Mouse (Mus musculus): Measurements from ENCODE around the gene Acot5. TPM values are rescaled to one million over a fixed set of nuclear protein-coding genes. Genes with fewer than 3 reads are reported as not detected.

The Acot5 gene
- total and polyA plus RNA-seq, 3 experiments, result not detected

DNA sequence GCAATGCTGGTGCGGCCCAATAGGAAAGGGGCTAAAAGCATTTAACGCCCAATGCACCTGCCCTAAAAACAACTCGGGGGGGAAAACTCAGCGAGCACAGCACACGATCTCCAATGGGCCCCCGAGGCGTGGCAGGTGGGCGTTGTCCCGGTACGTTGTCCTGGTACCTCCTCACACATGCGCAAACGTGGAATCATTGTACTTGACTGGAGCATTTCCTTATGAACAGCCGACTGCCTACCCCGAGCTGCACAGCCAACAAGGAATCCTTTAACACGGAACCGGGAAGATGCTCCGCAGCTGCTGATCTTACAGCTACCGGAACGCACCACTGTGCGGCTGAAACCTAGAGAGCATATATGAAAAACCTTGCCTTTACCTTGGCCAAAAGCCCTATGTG is 6.8 kb upstream of the Acot5 start:
- in situ Hi-C loops (cut with MboI; ENCODE audit: low pct_ligation_motif_present, low pct_unique_long_range_greater_than_20kb, low sequenced_read_pairs) (loop anchor here (25.0 kb wide), 2 partner anchors 100 to 275 kb away; partner anchors contain the start of gene Riox1), dilution Hi-C loops (cut with MboI; ENCODE audit: extremely low pct_ligation_motif_present, extremely low pct_unique_long_range_greater_than_20kb, low sequenced_read_pairs) (no loop called here)
- H3K9ac ChIP-seq (ENCODE audit: insufficient read depth, low read depth), result no peak overlapping the region
- TF ChIP-seq KAT2A (IDR thresholded peaks at IDR 0.05; ENCODE audit: insufficient replicate concordance, low read length) (no peak), RCOR1 (conservative IDR thresholded peaks at IDR 0.05; ENCODE audit: low read depth, low read length) (no peak), CTCF (conservative IDR thresholded peaks at IDR 0.05 in 1 of 2, IDR thresholded peaks at IDR 0.05 in 1 of 2; ENCODE audit: low read depth in 2 of 2, low read length in 2 of 2) (no peak), TBP (conservative IDR thresholded peaks at IDR 0.05; ENCODE audit: low read depth, low read length) (no peak), SIN3A (IDR thresholded peaks at IDR 0.05; ENCODE audit: low read length) (no peak)
- no peak overlapping the region for H3K4me2 ChIP-seq (ENCODE audit: insufficient read depth, low read depth, poor library complexity, severe bottlenecking)
- H3K79me2 ChIP-seq (replicated peaks; ENCODE audit: control insufficient read depth, extremely low read depth, insufficient read depth, poor library complexity, severe bottlenecking), result no peaks in the 10 kb centered on the region
- H3K4me3 ChIP-seq (replicated peaks in 1 of 3; ENCODE audit: low read depth in 2 of 3, low read length in 2 of 3, poor library complexity in 1 of 3), result no peak overlapping the region
- H3K9me3 ChIP-seq (replicated peaks; ENCODE audit: low read length), result peaks cover 2% of the 10 kb centered on the region
- H3K36me3 ChIP-seq (replicated peaks in 1 of 2; ENCODE audit: control insufficient read depth in 1 of 2, insufficient read depth in 1 of 2, low read length in 1 of 2), result no peaks in the 10 kb centered on the region
- H3K27me3 ChIP-seq (replicated peaks), result no peaks in the 10 kb centered on the region
- no peaks in the 10 kb centered on the region for H3K4me1 ChIP-seq (ENCODE audit: control insufficient read depth in 1 of 2, insufficient read depth in 2 of 2)
- H3K27ac ChIP-seq (ENCODE audit: insufficient read depth, low read depth), result no peak overlapping the region
- no peak for DNase-seq (ENCODE audit: extremely low read depth)

DNA sequence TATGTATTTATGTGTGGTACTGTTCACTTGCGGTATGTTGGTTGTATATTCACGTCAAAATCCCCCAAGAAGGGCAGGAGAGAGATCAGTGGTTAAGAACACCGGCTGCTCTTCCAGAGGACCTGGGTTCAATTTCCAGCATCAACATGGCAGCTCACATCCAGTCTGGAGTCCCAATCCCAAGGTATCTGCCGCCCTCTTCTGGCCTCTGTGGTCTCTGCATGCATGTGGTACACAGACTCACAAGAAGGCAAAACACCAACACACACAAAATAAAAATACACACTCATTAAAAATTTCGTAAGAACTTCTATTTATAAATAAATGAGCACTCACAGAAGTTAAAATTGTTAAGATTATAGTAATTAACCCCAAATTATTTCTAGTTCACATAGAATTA is 5.9 kb upstream of the Acot5 start:
- Histone ChIP-seq H3K4me1 (ENCODE audit: control insufficient read depth in 1 of 2, insufficient read depth in 2 of 2) (no peaks in the 10 kb centered on the region), H3K9ac (ENCODE audit: insufficient read depth, low read depth) (no peak overlapping the region), H3K4me2 (ENCODE audit: insufficient read depth, low read depth, poor library complexity, severe bottlenecking) (no peak overlapping the region), H3K4me3 (replicated peaks in 1 of 3; ENCODE audit: low read depth in 2 of 3, low read length in 2 of 3, poor library complexity in 1 of 3) (no peak overlapping the region), H3K27me3 (replicated peaks) (no peaks in the 10 kb centered on the region), H3K36me3 (replicated peaks in 1 of 2; ENCODE audit: control insufficient read depth in 1 of 2, insufficient read depth in 1 of 2, low read length in 1 of 2) (no peaks in the 10 kb centered on the region), H3K79me2 (replicated peaks; ENCODE audit: control insufficient read depth, extremely low read depth, insufficient read depth, poor library complexity, severe bottlenecking) (no peaks in the 10 kb centered on the region), H3K27ac (ENCODE audit: insufficient read depth, low read depth) (no peak overlapping the region), H3K9me3 (replicated peaks; ENCODE audit: low read length) (peaks cover 2% of the 10 kb centered on the region)
- in situ Hi-C loops (cut with MboI; ENCODE audit: low pct_ligation_motif_present, low pct_unique_long_range_greater_than_20kb, low sequenced_read_pairs), result loop anchor here (25.0 kb wide), 2 partner anchors 101 to 276 kb away; partner anchors contain the start of gene Riox1
- dilution Hi-C loops (cut with MboI; ENCODE audit: extremely low pct_ligation_motif_present, extremely low pct_unique_long_range_greater_than_20kb, low sequenced_read_pairs), result no loop called here
- TF ChIP-seq CHD2 (IDR thresholded peaks at IDR 0.05; ENCODE audit: low read length) (no peak), ZNF384 (IDR thresholded peaks at IDR 0.05; ENCODE audit: low read depth, low read length) (no peak), MYC (IDR thresholded peaks at IDR 0.05; ENCODE audit: low read depth, low read length) (no peak), NELFE (IDR thresholded peaks at IDR 0.05; ENCODE audit: low read depth, low read length) (no peak), MAX (IDR thresholded peaks at IDR 0.05; ENCODE audit: low read length) (no peak), UBTF (IDR thresholded peaks at IDR 0.05; ENCODE audit: low read depth, low read length) (no peak), ZKSCAN1 (IDR thresholded peaks at IDR 0.05; ENCODE audit: borderline replicate concordance, low read depth, low read length) (no peak), RCOR1 (conservative IDR thresholded peaks at IDR 0.05; ENCODE audit: low read depth, low read length) (no peak), IRF4 (IDR thresholded peaks at IDR 0.05; ENCODE audit: low read depth, low read length) (no peak), POLR2A (IDR thresholded peaks at IDR 0.05; ENCODE audit: low read depth, low read length) (no peak), RAD21 (IDR thresholded peaks at IDR 0.05; ENCODE audit: low read depth, low read length) (peak; percentile 42), SIN3A (IDR thresholded peaks at IDR 0.05; ENCODE audit: low read length) (no peak), HCFC1 (IDR thresholded peaks at IDR 0.05; ENCODE audit: low read depth, low read length) (no peak), NRF1 (IDR thresholded peaks at IDR 0.05; ENCODE audit: low read depth, low read length) (no peak), SMC3 (IDR thresholded peaks at IDR 0.05; ENCODE audit: low read depth, low read length) (peak; percentile 10; the same call in 1 of the 2 replicates), BHLHE40 (IDR thresholded peaks at IDR 0.05; ENCODE audit: low read depth, low read length) (no peak), E2F4 (IDR thresholded peaks at IDR 0.05; ENCODE audit: insufficient replicate concordance, low read depth, low read length) (no peak), JUN (IDR thresholded peaks at IDR 0.05; ENCODE audit: insufficient read depth, low read depth, low read length) (no peak), ZC3H11A (IDR thresholded peaks at IDR 0.05; ENCODE audit: low read depth, low read length) (no peak), PAX5 (IDR thresholded peaks at IDR 0.05; ENCODE audit: low read length) (no peak), CTCF (conservative IDR thresholded peaks at IDR 0.05 in 1 of 2, IDR thresholded peaks at IDR 0.05 in 1 of 2; ENCODE audit: low read depth in 2 of 2, low read length in 2 of 2) (peak; percentile 20 to 52; a peak in 2 of 4 replicates), JUND (conservative IDR thresholded peaks at IDR 0.05; ENCODE audit: low read depth, low read length) (no peak), CHD1 (IDR thresholded peaks at IDR 0.05; ENCODE audit: low read depth, low read length) (no peak), MAFK (IDR thresholded peaks at IDR 0.05; ENCODE audit: insufficient replicate concordance, low read length) (no peak), MXI1 (IDR thresholded peaks at IDR 0.05; ENCODE audit: low read depth, low read length) (no peak)
- peak; percentile 6 for DNase-seq (ENCODE audit: extremely low read depth)
